Mouse (Mus musculus) ES-Bruce4 (cell line): ENCODE measurements at regions not wholly inside any gene's neighbourhood (a gene's known extent, or its start where the extent isn't known, plus 50 kb on each side); places are given as distances from the start of the nearest gene placed in this dataset.

Experiments
- CTCF ChIP-seq: IDR thresholded peaks from one replicate; pipeline ENCODE4 v1.8.1; 2011; ENCODE audit warnings: low read depth, low read length
- EP300 ChIP-seq: IDR thresholded peaks from 2 replicates; pipeline ENCODE4 v1.6.1; 2011; ENCODE audit warnings: low read depth, low read length; ENCODE audit not compliant: insufficient read depth
- POLR2A ChIP-seq: IDR thresholded peaks from one replicate; pipeline ENCODE4 v1.8.1; 2011; ENCODE audit warnings: low read length; ENCODE audit not compliant: insufficient read depth

GRCm38 (mm10) chr7:116665581-116665980 is 161.4 kb downstream of the Nucb2 start:
- TF ChIP-seq EP300 (no peak), CTCF (no peak), POLR2A (no peak)
